Mouse (Mus musculus): Measurements from ENCODE around the gene 4930563M21Rik. TPM values are rescaled to one million over a fixed set of nuclear protein-coding genes. Genes with fewer than 3 reads are reported as not detected.

4930563M21Rik gene
- not detected in 2 replicates for total RNA-seq (2015)
- total RNA-seq (2017), result not detected in 2 replicates

DNA sequence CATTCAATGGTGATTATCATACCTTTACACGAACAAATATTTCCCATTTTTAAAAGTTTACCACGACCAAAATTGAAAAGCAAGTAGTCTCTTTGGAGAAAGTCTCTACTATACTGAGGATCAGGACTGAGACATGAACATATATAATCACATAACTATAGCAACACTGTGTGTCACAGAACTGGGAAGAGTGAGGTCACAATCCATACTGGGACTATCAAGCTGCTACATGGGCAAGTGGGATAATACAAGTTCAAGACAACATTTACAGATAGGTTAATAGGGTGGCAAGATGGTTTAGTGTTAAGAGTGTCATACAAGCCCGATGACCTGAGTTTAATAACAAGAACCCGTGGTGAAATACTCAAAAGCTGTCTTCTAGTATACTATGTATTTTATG, at the start of gene 4930563M21Rik:
Gene 4930563M21Rik, minus strand, starts transcription at position 101 of the 400 bp plus-strand sequence.
- ATAC-seq (replicated peaks; ENCODE audit: poor library complexity), result no peak

GRCm38 (mm10) chr9:56056147-56056546, 45.8 kb upstream of the 4930563M21Rik start:
- no peak for ATAC-seq (replicated peaks; ENCODE audit: poor library complexity)

DNA sequence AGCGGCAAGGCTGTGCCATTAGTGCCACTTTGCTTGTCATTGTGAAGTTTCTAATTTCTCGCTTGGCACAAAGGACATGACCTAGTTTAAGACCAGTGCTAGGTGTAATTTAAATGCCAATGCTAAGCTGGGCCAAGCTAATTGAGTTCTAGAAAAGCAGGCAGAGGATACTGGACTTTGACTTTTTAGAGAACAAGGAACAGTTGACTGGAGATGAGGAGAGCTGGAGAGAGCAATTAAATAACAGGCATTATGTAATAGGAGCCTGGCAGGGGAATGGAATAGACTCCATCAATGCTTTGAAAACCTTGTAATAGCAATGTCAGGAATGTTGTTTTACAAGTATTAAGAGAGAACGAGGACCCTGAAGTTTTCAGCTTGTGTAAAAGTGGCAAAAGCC, 43.4 kb upstream of the 4930563M21Rik start:
- no peak for ATAC-seq (replicated peaks; ENCODE audit: poor library complexity)

DNA sequence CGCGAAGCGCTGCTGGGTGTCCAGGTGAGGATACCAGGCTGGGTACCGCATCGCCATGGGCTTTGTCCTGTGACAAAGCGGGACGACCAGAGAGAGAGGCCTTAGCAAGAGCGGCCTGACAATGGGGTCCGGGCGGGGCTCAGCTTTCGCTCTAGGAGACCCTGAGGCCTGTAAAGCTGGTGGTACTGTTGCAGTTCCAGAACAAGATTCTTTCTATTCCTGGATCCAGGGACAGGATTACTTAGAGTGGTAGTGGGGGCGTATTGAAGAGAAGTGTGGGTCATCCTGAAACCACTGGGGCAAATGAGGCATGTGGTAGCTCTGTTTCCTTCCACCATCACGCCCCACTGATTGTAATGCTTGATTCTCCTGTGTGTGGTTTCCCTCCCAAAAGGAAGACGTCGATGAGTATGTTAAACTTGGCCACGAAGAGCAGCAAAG, 31.9 kb upstream of the 4930563M21Rik start:
- ATAC-seq (replicated peaks; ENCODE audit: poor library complexity), result peak; percentile 18; the same call in 1 of the 2 replicates

DNA sequence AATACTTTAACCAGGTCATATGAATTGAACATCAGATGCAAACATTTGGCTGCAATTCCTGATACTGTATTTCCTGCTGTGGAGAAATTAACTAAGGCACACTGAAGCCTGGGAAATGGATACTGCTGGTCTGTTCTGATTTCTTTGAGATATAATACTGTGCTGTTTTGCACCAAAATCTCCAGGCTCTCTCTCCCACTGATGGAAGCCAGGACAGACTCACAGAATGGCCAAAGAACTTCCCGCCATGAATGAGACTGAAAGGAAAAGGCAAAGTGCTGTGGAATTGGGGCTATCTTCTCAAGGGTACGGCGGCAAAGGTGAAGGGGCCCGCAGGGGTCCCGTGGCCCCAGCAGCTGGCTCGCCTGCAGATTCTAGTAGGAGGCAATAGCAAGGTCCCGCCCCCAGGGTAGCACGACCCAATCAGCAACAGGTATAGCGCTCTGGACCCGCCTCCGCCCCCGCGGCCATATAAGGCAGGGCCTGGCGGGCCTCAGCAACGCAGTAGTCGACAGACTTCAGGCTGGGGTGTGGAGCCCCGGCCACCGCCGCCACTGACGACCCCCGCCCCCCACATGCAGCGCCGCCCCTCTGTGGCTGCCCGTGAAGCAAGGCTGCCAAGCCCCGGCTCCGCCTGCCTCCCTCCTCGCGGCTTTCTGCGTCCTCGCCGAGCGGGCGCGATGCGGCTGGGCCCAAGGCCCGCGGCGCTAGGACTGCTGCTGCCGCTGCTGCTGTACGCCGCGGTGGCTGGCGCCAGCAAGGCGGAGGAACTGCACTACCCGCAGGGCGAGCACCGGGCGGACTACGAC, 31.2 kb upstream of the 4930563M21Rik start, which contains the start of gene Rcn2:
Gene Rcn2, plus strand, starts transcription at position 474 of the 809 bp plus-strand sequence.
- peak; percentile 100 for ATAC-seq (replicated peaks; ENCODE audit: poor library complexity)

DNA sequence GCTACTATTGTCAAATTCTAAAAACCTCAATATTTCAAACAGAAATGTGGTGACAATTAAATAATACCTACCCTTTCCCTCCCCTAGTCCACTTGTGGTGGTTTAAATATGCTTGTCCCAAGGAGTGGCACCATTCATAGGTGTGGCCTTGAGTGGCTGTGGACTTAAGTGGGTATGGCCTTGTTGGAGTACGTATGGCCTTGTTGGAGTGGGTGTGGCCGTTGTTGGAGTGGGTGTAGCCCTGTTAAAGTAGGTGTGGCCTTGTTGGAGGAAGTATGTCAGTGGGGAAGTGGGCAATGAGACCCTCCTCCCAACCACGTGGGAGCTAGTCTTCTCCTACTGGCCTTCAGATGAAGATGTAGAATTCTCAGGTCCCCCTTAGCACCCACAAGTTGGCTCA, 21.9 kb upstream of the 4930563M21Rik start:
- no peak for ATAC-seq (replicated peaks; ENCODE audit: poor library complexity)

GRCm38 (mm10) chr9:56027292-56027691, 16.9 kb upstream of the 4930563M21Rik start:
- no peak for ATAC-seq (replicated peaks; ENCODE audit: poor library complexity)

GRCm38 (mm10) chr9:56024772-56025171, 14.4 kb upstream of the 4930563M21Rik start:
- no peak for ATAC-seq (replicated peaks; ENCODE audit: poor library complexity)

DNA sequence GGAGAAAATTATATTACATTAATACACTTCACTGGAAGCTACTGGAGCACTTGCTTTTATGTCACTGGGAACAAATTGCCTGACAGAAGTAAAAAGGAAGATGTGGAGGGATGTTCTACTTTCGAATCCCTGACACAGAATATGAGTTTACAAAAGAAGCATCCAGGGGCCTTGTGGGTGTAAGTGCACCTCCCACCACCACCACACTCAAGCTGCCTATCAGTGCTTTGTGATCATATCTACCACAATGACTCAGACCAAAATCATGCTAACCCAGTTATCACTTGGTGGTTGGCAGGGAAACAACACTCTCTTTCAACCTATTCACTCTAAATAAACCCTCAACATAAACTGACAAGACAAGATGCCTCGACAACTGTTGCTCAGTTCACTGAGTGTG, 5.7 kb downstream of the 4930563M21Rik start:
- 0 out of 2 replicates have a peak, but pooled peaks have one; percentile 29 for ATAC-seq (replicated peaks; ENCODE audit: poor library complexity)

DNA sequence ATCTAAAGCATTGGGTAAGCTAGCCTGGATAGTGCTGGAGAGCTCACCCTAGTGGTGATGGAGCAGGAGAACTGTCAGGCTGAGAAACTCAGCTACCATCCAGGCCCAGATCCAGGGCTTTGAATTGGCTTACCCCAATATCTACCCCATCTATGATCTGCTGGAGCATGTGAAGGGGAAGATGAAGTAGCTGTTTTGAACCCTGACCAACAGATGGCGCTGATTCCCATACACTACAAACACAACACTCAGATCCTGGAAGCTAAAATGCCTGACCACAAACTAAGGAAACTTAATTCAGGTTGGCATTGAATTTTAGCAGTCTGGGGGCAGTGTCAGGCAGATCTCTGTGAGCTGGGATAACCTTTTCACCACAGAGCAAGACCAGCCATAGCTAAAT, 63.5 kb downstream of the 4930563M21Rik start:
- peak; percentile 84 for ATAC-seq (replicated peaks; ENCODE audit: poor library complexity)

- no peak for ATAC-seq (replicated peaks; ENCODE audit: poor library complexity)
Measured at GRCm38 (mm10) chr9:55941356-55941755, 69.0 kb downstream of the 4930563M21Rik start.

DNA sequence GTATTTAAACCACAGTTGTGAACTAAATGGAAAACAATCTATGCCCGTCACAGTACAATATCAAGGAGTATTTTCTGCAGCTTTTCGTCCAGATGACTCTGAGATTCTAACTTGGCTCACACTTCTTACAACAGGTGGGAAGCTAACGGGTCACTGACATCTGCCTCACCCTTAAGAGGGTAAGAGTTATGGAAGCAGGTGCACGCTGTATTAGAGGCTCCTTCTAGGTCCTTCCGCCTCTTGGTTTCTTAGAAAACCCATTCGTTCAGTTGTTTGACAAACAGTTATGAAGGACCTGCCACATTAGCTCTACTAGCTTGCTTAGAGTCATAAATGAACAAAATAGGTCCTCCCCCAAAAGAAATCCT, 71.7 kb downstream of the 4930563M21Rik start:
- no peak for ATAC-seq (replicated peaks; ENCODE audit: poor library complexity)

DNA sequence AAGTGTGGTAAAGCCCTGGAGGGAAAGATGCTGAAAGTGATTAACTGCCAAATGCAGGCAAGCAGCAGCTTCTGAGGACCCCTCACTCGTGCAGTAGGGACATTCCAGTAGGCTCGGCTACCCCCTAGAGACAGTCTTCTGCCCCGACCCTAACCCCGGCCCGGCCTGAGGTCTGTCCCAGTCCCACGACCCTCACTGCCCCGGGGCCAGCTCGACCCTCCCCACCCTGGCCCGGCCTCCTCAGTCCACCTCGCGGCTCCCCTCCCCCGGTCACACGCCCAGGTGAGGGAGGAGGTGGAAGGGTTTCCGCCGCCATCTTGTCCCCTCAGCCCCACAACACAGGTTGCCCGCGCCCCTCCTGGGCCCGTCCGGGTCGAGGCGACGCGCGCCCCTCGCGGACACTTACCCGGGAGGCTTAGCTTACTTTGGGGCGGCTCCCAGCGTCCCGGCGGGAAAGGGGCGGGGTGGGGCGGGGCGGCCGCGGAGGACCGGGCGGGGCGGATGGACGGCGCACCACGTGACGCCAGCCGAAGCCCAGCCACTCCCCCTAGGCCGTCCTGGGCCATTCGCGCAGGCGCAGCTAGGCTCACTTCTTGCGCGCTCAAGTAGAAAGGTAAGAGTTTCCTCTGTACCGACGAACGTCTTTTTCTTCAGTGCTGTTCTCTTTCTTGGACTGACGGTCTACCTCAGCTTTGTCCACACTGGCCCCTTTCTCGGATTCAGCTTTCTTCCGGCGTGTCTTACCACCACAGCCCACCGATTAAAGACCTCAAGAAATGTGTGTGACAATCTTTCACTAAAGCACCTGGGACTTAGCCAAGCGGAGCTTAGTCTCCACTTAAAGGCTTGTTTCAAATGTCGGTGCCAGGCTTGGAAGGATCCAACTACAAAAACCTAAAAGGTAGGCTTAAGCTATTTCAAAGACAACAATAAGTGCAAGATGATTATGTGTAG, 72.4 kb downstream of the 4930563M21Rik start, which contains the start of gene Scaper:
Gene Scaper, minus strand, starts transcription at position 456 of the 954 bp plus-strand sequence.
- peak; percentile 91 for ATAC-seq (replicated peaks; ENCODE audit: poor library complexity)

DNA sequence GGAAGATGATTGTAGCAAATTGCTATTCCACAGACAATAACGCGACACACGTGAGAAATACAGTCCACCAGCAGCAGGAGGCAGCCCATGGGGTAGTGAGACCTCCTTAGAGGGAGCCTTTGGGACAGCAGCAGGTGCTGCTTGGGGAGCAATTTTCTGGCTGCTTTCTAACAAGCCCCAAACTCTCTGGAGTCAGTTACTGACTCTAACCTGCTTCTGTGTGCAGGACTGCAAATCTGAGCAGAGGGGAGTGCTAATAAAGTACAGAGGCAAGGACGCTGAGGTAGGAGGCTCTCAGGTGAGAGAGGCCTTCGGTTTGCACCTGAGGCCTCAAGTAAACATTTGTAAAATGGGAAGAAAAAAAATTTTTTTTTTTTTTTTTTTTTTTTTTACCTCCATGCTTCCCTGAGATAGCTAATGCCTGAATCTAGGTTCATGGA, 73.1 kb downstream of the 4930563M21Rik start:
- ATAC-seq (replicated peaks; ENCODE audit: poor library complexity), result 0 out of 2 replicates have a peak, but pooled peaks have one; percentile 10

- peak; percentile 31; the same call in 1 of the 2 replicates for ATAC-seq (replicated peaks; ENCODE audit: poor library complexity)
Measured at GRCm38 (mm10) chr9:55932482-55932881, 77.9 kb downstream of the 4930563M21Rik start.

- peak; percentile 65 for ATAC-seq (replicated peaks; ENCODE audit: poor library complexity)
Measured at GRCm38 (mm10) chr9:55918579-55918978, 91.8 kb downstream of the 4930563M21Rik start.

- ATAC-seq (replicated peaks; ENCODE audit: poor library complexity), result no peak
Measured at GRCm38 (mm10) chr9:55916751-55917150, 93.6 kb downstream of the 4930563M21Rik start.
